In genomic region chr5:142313944-142314343, GRCm38 (mm10) we compare ENCODE assay signal across 8 mouse cellular contexts.
DNase-seq lines count a peak whose midpoint lies in the region; ATAC-seq and TF ChIP-seq lines count a peak whose summit lies in the region.

No protein-coding gene starts in this region.

- no peak overlapping the region for H3K4me3 ChIP-seq in heart, postnatal 0 days (ENCODE audit: low read depth, low read length)
- H3K4me3 ChIP-seq in forebrain, embryonic 14.5 days (ENCODE audit: low read depth, low read length) = no peak overlapping the region
- H3K4me3 ChIP-seq in midbrain, embryonic 13.5 days (replicated peaks) = no peak overlapping the region

- no peak for TF ChIP-seq CTCF in heart, postnatal 0 days (IDR thresholded peaks at IDR 0.05; ENCODE audit: low read depth)

- 14% methylated on average over 8 of the region's 8 CpGs for WGBS in heart, postnatal 0 days
- 75% methylated on average over 8 of the region's 8 CpGs for WGBS in forebrain, embryonic 14.5 days
- WGBS in midbrain, embryonic 13.5 days = 81% methylated on average over 8 of the region's 8 CpGs

- H3K9me3 ChIP-seq in heart, postnatal 0 days (replicated peaks; ENCODE audit: control insufficient read depth, low read length) = no peaks in the 10 kb centered on the region
- H3K9me3 ChIP-seq in forebrain, embryonic 14.5 days (replicated peaks; ENCODE audit: control insufficient read depth, low read length) = no peaks in the 10 kb centered on the region
- H3K9me3 ChIP-seq in midbrain, embryonic 13.5 days = no peaks in the 10 kb centered on the region

- no peaks in the 10 kb centered on the region for H3K36me3 ChIP-seq in heart, postnatal 0 days (replicated peaks; ENCODE audit: control insufficient read depth, insufficient read depth, low read length)
- H3K36me3 ChIP-seq in forebrain, embryonic 14.5 days (ENCODE audit: control insufficient read depth, insufficient read depth, low read length) = no peaks in the 10 kb centered on the region
- no peaks in the 10 kb centered on the region for H3K36me3 ChIP-seq in midbrain, embryonic 13.5 days

- H3K27ac ChIP-seq in heart, postnatal 0 days (ENCODE audit: low read depth) = no peak overlapping the region
- H3K27ac ChIP-seq in forebrain, embryonic 14.5 days (ENCODE audit: low read depth, low read length) = no peak overlapping the region
- no peak overlapping the region for H3K27ac ChIP-seq in midbrain, embryonic 13.5 days

- DNase-seq in layer of hippocampus, adult 18-20 months (ENCODE audit: low spot score in 2 of 2) = peak; percentile 41 to 42
- DNase-seq in layer of hippocampus, adult 9-10 months (ENCODE audit: low spot score) = no peak
- DNase-seq in cerebellum, adult 8-10 months = peak; percentile 20
- peak; percentile 21 for DNase-seq in heart, postnatal 0 days (ENCODE audit: low spot score)
- peak; percentile 71 to 84 for DNase-seq in right cerebral cortex, postnatal 36 days (ENCODE audit: low spot score in 2 of 2)
- no peak for DNase-seq in forebrain, embryonic 14.5 days (ENCODE audit: low spot score)

- no peak overlapping the region for H3K4me2 ChIP-seq in heart, postnatal 0 days (ENCODE audit: low read depth, low read length)
- H3K4me2 ChIP-seq in forebrain, embryonic 14.5 days (ENCODE audit: low read length) = no peak overlapping the region
- H3K4me2 ChIP-seq in midbrain, embryonic 13.5 days (replicated peaks) = no peak overlapping the region

- TF ChIP-seq EP300 in heart, postnatal 0 days (IDR thresholded peaks at IDR 0.05; ENCODE audit: low read depth) = no peak

- no peaks in the 10 kb centered on the region for H3K27me3 ChIP-seq in heart, postnatal 0 days (ENCODE audit: control insufficient read depth, insufficient read depth, low read length)
- H3K27me3 ChIP-seq in forebrain, embryonic 14.5 days (replicated peaks; ENCODE audit: control insufficient read depth, insufficient read depth, low read length) = no peaks in the 10 kb centered on the region
- H3K27me3 ChIP-seq in midbrain, embryonic 13.5 days = no peaks in the 10 kb centered on the region

- H3K9ac ChIP-seq in heart, postnatal 0 days (replicated peaks; ENCODE audit: low read depth, low read length) = no peak overlapping the region; the same call in 1 of the 2 replicates
- no peak overlapping the region for H3K9ac ChIP-seq in forebrain, embryonic 14.5 days (ENCODE audit: low read length)
- H3K9ac ChIP-seq in midbrain, embryonic 13.5 days (replicated peaks) = no peak overlapping the region

- peak; percentile 60; the same call in 1 of the 2 replicates for ATAC-seq in heart, postnatal 0 days (ENCODE audit: insufficient read depth, low read depth)
- no peak for ATAC-seq in forebrain, embryonic 14.5 days
- no peak for ATAC-seq in midbrain, embryonic 13.5 days
- no peak for ATAC-seq in erythroid progenitor cell, adult 5-6 weeks (replicated peaks; ENCODE audit: low FRiP score, poor library complexity, severe bottlenecking)

- no peaks in the 10 kb centered on the region for H3K4me1 ChIP-seq in heart, postnatal 0 days (ENCODE audit: control insufficient read depth, insufficient read depth)
- no peaks in the 10 kb centered on the region; the same call in 1 of the 2 replicates for H3K4me1 ChIP-seq in forebrain, embryonic 14.5 days (ENCODE audit: control insufficient read depth, insufficient read depth, low read length)
- no peaks in the 10 kb centered on the region for H3K4me1 ChIP-seq in midbrain, embryonic 13.5 days (replicated peaks)

Comparison
In these comparisons a context has a peak if more than half of its experiments do, and no peak if none do; other contexts are left out.
1. DNase-seq: peak in layer of hippocampus, adult 18-20 months (2 of 2), cerebellum, adult 8-10 months (single experiment), heart, postnatal 0 days (single experiment) and right cerebral cortex, postnatal 36 days (2 of 2); none in layer of hippocampus, adult 9-10 months (single experiment) and forebrain, embryonic 14.5 days (single experiment).